Mouse (Mus musculus) spleen, adult 2 months (tissue): ENCODE measurements at regions not wholly inside any gene's neighbourhood (a gene's known extent, or its start where the extent isn't known, plus 50 kb on each side); places are given as distances from the start of the nearest gene placed in this dataset.
"Not testable (repeated sequence)": the region's sequence is repeated elsewhere in the genome, so short reads cannot be mapped to it uniquely, and the experiment has no call there.

Experiments used
- CTCF ChIP-seq: fragments of 200-500 bp; IDR thresholded peaks from 2 replicates; pipeline ENCODE4 v1.5.1; 2011; ENCODE audit warnings: mild to moderate bottlenecking, inconsistent platforms; ENCODE audit not compliant: insufficient read depth, insufficient read length, insufficient replicate concordance; ENCODE audit errors: extremely low read depth
- POLR2A ChIP-seq: fragments of 200-500 bp; IDR thresholded peaks from 2 replicates; pipeline ENCODE4 v1.6.1; 2011; ENCODE audit warnings: low read depth, low read length, inconsistent platforms

- not testable (repeated sequence) for TF ChIP-seq CTCF, POLR2A
Measured at GRCm38 (mm10) chr12:115373056-115373455, 674.5 kb upstream of the Zfp386 start.
